Mouse (Mus musculus): Measurements from ENCODE around the gene Eri3. TPM values are rescaled to one million over a fixed set of nuclear protein-coding genes. Genes with fewer than 3 reads are reported as not detected.

The Eri3 gene
- polyA plus RNA-seq, 1 experiment from 2014 or later = 140 TPM

GRCm38 (mm10) chr4:117589081-117589660, 39.0 kb downstream of the Eri3 start:
- no peaks in the 10 kb centered on the region for H3K9me3 ChIP-seq (ENCODE audit: control insufficient read depth, low read length)
- DNase-seq (ENCODE audit: low spot score) (no peak), ATAC-seq (ENCODE audit: insufficient number of reproducible peaks, low FRiP score, low TSS enrichment, low read depth) (no peak)
- peaks cover 22% of the 10 kb centered on the region for H3K4me1 ChIP-seq (ENCODE audit: control insufficient read depth, insufficient read depth, low read length)
- 33% methylated on average over 8 of the region's 8 CpGs for WGBS
- no peak overlapping the region for H3K4me2 ChIP-seq (ENCODE audit: low read depth, severe bottlenecking)
- H3K36me3 ChIP-seq (ENCODE audit: control insufficient read depth, insufficient read depth, low read length) = peaks cover 10% of the 10 kb centered on the region; the same call in 1 of the 2 replicates
- no peak overlapping the region for H3K9ac ChIP-seq (ENCODE audit: low read length)
- no peak overlapping the region for H3K4me3 ChIP-seq (ENCODE audit: low read depth, low read length)
- H3K27me3 ChIP-seq (ENCODE audit: control insufficient read depth, insufficient read depth, low read length) = no peaks in the 10 kb centered on the region
- peak overlapping the region; percentile 17; the same call in 1 of the 2 replicates for H3K27ac ChIP-seq (replicated peaks; ENCODE audit: low read depth, low read length)

GRCm38 (mm10) chr4:117590781-117591180, 40.6 kb downstream of the Eri3 start:
- Histone ChIP-seq H3K4me2 (ENCODE audit: low read depth, severe bottlenecking) (no peak overlapping the region), H3K27me3 (ENCODE audit: control insufficient read depth, insufficient read depth, low read length) (no peaks in the 10 kb centered on the region), H3K9ac (ENCODE audit: low read length) (no peak overlapping the region), H3K27ac (replicated peaks; ENCODE audit: low read depth, low read length) (no peak overlapping the region), H3K36me3 (ENCODE audit: control insufficient read depth, insufficient read depth, low read length) (peaks cover 11% of the 10 kb centered on the region; the same call in 1 of the 2 replicates), H3K4me1 (ENCODE audit: control insufficient read depth, insufficient read depth, low read length) (peaks cover 24% of the 10 kb centered on the region), H3K9me3 (ENCODE audit: control insufficient read depth, low read length) (no peaks in the 10 kb centered on the region), H3K4me3 (ENCODE audit: low read depth, low read length) (no peak overlapping the region)
- ATAC-seq (ENCODE audit: insufficient number of reproducible peaks, low FRiP score, low TSS enrichment, low read depth) (no peak), DNase-seq (ENCODE audit: low spot score) (no peak)
- WGBS = 92% methylated on average over 2 of the region's 2 CpGs

- DNase-seq (ENCODE audit: low spot score) = no peak
- Histone ChIP-seq H3K4me3 (ENCODE audit: low read depth, low read length) (no peak overlapping the region), H3K4me2 (ENCODE audit: low read depth, severe bottlenecking) (no peak overlapping the region), H3K9me3 (ENCODE audit: control insufficient read depth, low read length) (no peaks in the 10 kb centered on the region), H3K27me3 (ENCODE audit: control insufficient read depth, insufficient read depth, low read length) (no peaks in the 10 kb centered on the region), H3K27ac (replicated peaks; ENCODE audit: low read depth, low read length) (no peak overlapping the region), H3K9ac (ENCODE audit: low read length) (no peak overlapping the region), H3K36me3 (ENCODE audit: control insufficient read depth, insufficient read depth, low read length) (peaks cover 11% of the 10 kb centered on the region; the same call in 1 of the 2 replicates), H3K4me1 (ENCODE audit: control insufficient read depth, insufficient read depth, low read length) (peaks cover 20% of the 10 kb centered on the region)
- no peak for ATAC-seq (ENCODE audit: insufficient number of reproducible peaks, low FRiP score, low TSS enrichment, low read depth)
- 90% methylated on average over 5 of the region's 5 CpGs for WGBS
Measured at GRCm38 (mm10) chr4:117592206-117592605, 42.0 kb downstream of the Eri3 start.

- H3K4me3 ChIP-seq (ENCODE audit: low read depth, low read length) = no peak overlapping the region
- H3K9ac ChIP-seq (ENCODE audit: low read length) = 0 out of 2 replicates have a peak overlapping the region, but pooled peaks have one; percentile 22
- H3K4me2 ChIP-seq (ENCODE audit: low read depth, severe bottlenecking) = no peak overlapping the region
- no peak for DNase-seq (ENCODE audit: low spot score)
- peaks cover 15% of the 10 kb centered on the region for H3K36me3 ChIP-seq (ENCODE audit: control insufficient read depth, insufficient read depth, low read length)
- no peak overlapping the region for H3K27ac ChIP-seq (replicated peaks; ENCODE audit: low read depth, low read length)
- no peaks in the 10 kb centered on the region for H3K27me3 ChIP-seq (ENCODE audit: control insufficient read depth, insufficient read depth, low read length)
- no peaks in the 10 kb centered on the region for H3K9me3 ChIP-seq (ENCODE audit: control insufficient read depth, low read length)
- H3K4me1 ChIP-seq (ENCODE audit: control insufficient read depth, insufficient read depth, low read length) = peaks cover 4% of the 10 kb centered on the region; the same call in 1 of the 2 replicates
- 74% methylated on average over 10 of the region's 10 CpGs for WGBS
- ATAC-seq (ENCODE audit: insufficient number of reproducible peaks, low FRiP score, low TSS enrichment, low read depth) = no peak
Measured at GRCm38 (mm10) chr4:117595293-117595692, 45.1 kb downstream of the Eri3 start.

GRCm38 (mm10) chr4:117599986-117600565, 49.9 kb downstream of the Eri3 start:
- DNase-seq (ENCODE audit: low spot score) = no peak
- H3K27me3 ChIP-seq (ENCODE audit: control insufficient read depth, insufficient read depth, low read length) = no peaks in the 10 kb centered on the region
- H3K4me2 ChIP-seq (ENCODE audit: low read depth, severe bottlenecking) = no peak overlapping the region
- no peak overlapping the region for H3K9ac ChIP-seq (ENCODE audit: low read length)
- H3K4me3 ChIP-seq (ENCODE audit: low read depth, low read length) = no peak overlapping the region
- H3K4me1 ChIP-seq (ENCODE audit: control insufficient read depth, insufficient read depth, low read length) = peaks cover 13% of the 10 kb centered on the region
- peaks cover 9% of the 10 kb centered on the region for H3K36me3 ChIP-seq (ENCODE audit: control insufficient read depth, insufficient read depth, low read length)
- ATAC-seq (ENCODE audit: insufficient number of reproducible peaks, low FRiP score, low TSS enrichment, low read depth) = no peak
- H3K9me3 ChIP-seq (ENCODE audit: control insufficient read depth, low read length) = no peaks in the 10 kb centered on the region
- WGBS = 63% methylated on average over 7 of the region's 7 CpGs
- no peak overlapping the region for H3K27ac ChIP-seq (replicated peaks; ENCODE audit: low read depth, low read length)

GRCm38 (mm10) chr4:117601338-117601776, 51.2 kb downstream of the Eri3 start:
- DNase-seq (ENCODE audit: low spot score) (no peak), ATAC-seq (ENCODE audit: insufficient number of reproducible peaks, low FRiP score, low TSS enrichment, low read depth) (no peak)
- peaks cover 9% of the 10 kb centered on the region for H3K36me3 ChIP-seq (ENCODE audit: control insufficient read depth, insufficient read depth, low read length)
- no peak overlapping the region for H3K9ac ChIP-seq (ENCODE audit: low read length)
- H3K27me3 ChIP-seq (ENCODE audit: control insufficient read depth, insufficient read depth, low read length) = no peaks in the 10 kb centered on the region
- H3K9me3 ChIP-seq (ENCODE audit: control insufficient read depth, low read length) = no peaks in the 10 kb centered on the region
- H3K27ac ChIP-seq (replicated peaks; ENCODE audit: low read depth, low read length) = no peak overlapping the region
- no peak overlapping the region for H3K4me2 ChIP-seq (ENCODE audit: low read depth, severe bottlenecking)
- WGBS = 7% methylated on average over 5 of the region's 5 CpGs
- H3K4me1 ChIP-seq (ENCODE audit: control insufficient read depth, insufficient read depth, low read length) = peaks cover 26% of the 10 kb centered on the region
- no peak overlapping the region for H3K4me3 ChIP-seq (ENCODE audit: low read depth, low read length)

GRCm38 (mm10) chr4:117605099-117605953, 55.2 kb downstream of the Eri3 start:
- 42% methylated on average over 16 of the region's 16 CpGs for WGBS
- Histone ChIP-seq H3K9ac (ENCODE audit: low read length) (0 out of 2 replicates have a peak overlapping the region, but pooled peaks have one; percentile 17), H3K36me3 (ENCODE audit: control insufficient read depth, insufficient read depth, low read length) (0 out of 2 replicates have a peak, but pooled peaks cover 3% of the 10 kb centered on the region), H3K9me3 (ENCODE audit: control insufficient read depth, low read length) (no peaks in the 10 kb centered on the region), H3K4me2 (ENCODE audit: low read depth, severe bottlenecking) (no peak overlapping the region), H3K4me1 (ENCODE audit: control insufficient read depth, insufficient read depth, low read length) (peaks cover 40% of the 10 kb centered on the region), H3K27me3 (ENCODE audit: control insufficient read depth, insufficient read depth, low read length) (no peaks in the 10 kb centered on the region), H3K27ac (replicated peaks; ENCODE audit: low read depth, low read length) (no peak overlapping the region), H3K4me3 (ENCODE audit: low read depth, low read length) (no peak overlapping the region)
- no peak for ATAC-seq (ENCODE audit: insufficient number of reproducible peaks, low FRiP score, low TSS enrichment, low read depth)
- DNase-seq (ENCODE audit: low spot score) = no peak

GRCm38 (mm10) chr4:117605954-117606227, 55.7 kb downstream of the Eri3 start:
- H3K27ac ChIP-seq (replicated peaks; ENCODE audit: low read depth, low read length) = no peak overlapping the region
- no peak overlapping the region for H3K4me2 ChIP-seq (ENCODE audit: low read depth, severe bottlenecking)
- 85% methylated on average over 1 of the region's 1 CpGs for WGBS
- no peaks in the 10 kb centered on the region for H3K9me3 ChIP-seq (ENCODE audit: control insufficient read depth, low read length)
- no peak for DNase-seq (ENCODE audit: low spot score)
- ATAC-seq (ENCODE audit: insufficient number of reproducible peaks, low FRiP score, low TSS enrichment, low read depth) = no peak
- H3K4me3 ChIP-seq (ENCODE audit: low read depth, low read length) = no peak overlapping the region
- H3K4me1 ChIP-seq (ENCODE audit: control insufficient read depth, insufficient read depth, low read length) = peaks cover 36% of the 10 kb centered on the region
- H3K9ac ChIP-seq (ENCODE audit: low read length) = no peak overlapping the region
- 0 out of 2 replicates have a peak, but pooled peaks cover 3% of the 10 kb centered on the region for H3K36me3 ChIP-seq (ENCODE audit: control insufficient read depth, insufficient read depth, low read length)
- H3K27me3 ChIP-seq (ENCODE audit: control insufficient read depth, insufficient read depth, low read length) = no peaks in the 10 kb centered on the region

Measured in limb, embryonic 11.5 days (tissue).